Mouse (Mus musculus): ENCODE results near the gene Arrdc2.

DNA sequence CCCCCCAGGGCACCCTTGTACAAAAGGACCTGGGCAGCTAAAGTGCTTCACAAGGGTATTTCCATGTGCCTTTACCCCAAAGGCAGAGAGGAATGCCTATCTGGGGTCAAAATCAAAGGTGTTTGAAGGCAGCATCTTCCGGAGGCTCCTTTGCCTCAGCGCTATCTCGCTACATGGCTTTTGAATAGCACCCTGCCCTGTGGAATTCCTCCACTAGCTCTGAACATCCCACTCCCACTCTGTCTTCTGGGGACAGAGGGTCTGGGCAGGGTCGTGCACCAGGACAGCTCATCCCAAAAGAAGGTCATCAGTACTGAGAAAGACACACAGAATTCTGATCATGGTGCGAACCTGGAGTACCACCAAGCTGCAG, 29.7 kb upstream of the Arrdc2 start:
- no peak for TF ChIP-seq CTCF (IDR thresholded peaks at IDR 0.05; ENCODE audit: control insufficient read depth, insufficient read depth, low read length)
- TF ChIP-seq POLR2A (IDR thresholded peaks at IDR 0.05; ENCODE audit: borderline replicate concordance, control insufficient read depth, low read depth, low read length) = no peak

Measured in bone marrow, adult 2 months (tissue).